Mouse (Mus musculus) splenic B cell, adult 2 months (primary cell): ENCODE measurements at regions not wholly inside any gene's neighbourhood (a gene's known extent, or its start where the extent isn't known, plus 50 kb on each side); places are given as distances from the start of the nearest gene placed in this dataset.

Source experiments
- DNase-seq: peaks from one replicate; pipeline ENCODE4 v3.0.0-alpha.2; 2011; ENCODE audit warnings: low read depth, low spot score
- H3K27me3 ChIP-seq: 2 replicates; pipeline ENCODE4 v1.6.1; 2012; ENCODE audit warnings: mild to moderate bottlenecking, low read length, moderate library complexity, mixed read lengths; ENCODE audit not compliant: control insufficient read depth, poor library complexity, insufficient read depth, severe bottlenecking
- H3K36me3 ChIP-seq: 2 replicates; pipeline ENCODE4 v1.6.1; 2012; ENCODE audit warnings: mild to moderate bottlenecking, low read length, moderate library complexity, mixed read lengths; ENCODE audit not compliant: control insufficient read depth, poor library complexity, insufficient read depth, severe bottlenecking

DNA sequence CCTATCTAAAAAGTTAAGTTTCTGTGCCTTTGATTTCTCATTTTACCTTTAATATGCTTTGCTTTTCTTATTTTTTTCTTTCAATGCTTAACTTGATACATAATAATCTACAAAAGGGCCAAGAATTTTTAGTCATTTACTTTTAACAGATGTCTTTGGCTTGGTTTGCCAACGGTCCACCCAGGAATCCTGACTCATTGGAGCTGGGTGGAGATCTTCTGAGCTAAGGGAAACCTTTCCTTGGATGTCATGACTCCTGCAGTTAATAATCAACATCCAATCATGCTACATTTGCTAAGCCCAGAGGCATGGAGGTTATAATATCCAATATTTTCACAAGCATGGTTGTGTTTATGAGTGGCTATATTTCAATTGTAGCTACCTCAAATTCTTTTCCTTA is 110.9 kb upstream of the Speer4f2 start:
- DNase-seq = no peak
- no peaks in the 10 kb centered on the region for H3K36me3 ChIP-seq
- H3K27me3 ChIP-seq = peaks cover 2% of the 10 kb centered on the region; the same call in 1 of the 2 replicates

DNA sequence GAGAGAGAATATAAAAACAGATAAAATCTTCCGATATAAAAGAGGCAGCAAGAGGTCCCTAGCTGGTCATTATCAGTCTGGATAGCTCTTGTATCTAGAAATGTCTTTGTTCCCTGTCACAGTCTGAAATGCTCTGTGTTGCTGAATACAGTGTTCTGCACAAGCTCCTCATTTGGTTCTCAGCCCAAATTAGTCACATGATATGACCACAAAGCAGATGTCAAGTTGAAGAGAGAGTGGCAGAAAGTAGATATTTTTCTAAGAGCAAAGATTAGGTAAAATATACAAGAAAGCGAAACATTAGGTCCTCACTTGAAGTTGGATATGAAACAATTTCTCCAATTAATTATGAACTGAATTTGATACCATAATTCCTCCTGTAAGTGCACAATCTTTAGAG is 101.8 kb upstream of the Speer4f2 start:
- no peak for DNase-seq
- no peaks in the 10 kb centered on the region for H3K27me3 ChIP-seq
- no peaks in the 10 kb centered on the region for H3K36me3 ChIP-seq

DNA sequence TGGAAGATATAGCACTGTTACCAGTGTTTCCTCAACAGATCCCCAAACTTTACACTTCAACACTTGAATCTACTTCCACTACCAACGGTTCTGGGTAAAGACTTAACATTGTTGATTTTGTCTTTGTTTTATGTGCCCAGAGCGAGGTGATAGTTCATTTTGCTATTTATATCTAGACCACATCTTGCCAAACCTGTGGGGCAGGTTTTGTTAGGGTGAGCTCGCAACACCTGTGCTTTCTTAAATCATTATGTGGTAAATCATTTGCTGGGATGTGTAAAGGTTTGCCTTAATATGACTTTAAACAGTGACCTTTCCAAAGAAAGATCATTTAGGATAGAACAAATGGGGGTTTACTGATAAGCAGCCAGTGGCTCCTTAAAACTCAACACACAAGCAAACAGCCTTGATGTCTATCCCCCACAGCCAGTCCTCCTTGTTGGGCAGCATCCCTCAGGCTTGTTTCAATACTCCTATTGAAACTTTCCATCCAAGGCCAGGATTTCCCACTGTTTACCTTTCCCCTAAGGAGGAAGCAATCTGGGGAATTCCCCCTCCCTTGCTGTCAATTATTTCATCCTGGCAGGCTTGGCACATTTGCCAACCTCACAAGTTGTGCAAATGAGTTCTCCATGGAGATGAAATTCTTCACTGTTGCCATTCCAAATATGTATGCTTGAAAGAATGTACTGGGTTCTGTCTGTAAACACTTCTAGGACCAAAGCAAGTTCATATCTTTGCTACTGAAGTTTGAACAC is 101.1 kb upstream of the Speer4f2 start:
- DNase-seq = no peak

DNA sequence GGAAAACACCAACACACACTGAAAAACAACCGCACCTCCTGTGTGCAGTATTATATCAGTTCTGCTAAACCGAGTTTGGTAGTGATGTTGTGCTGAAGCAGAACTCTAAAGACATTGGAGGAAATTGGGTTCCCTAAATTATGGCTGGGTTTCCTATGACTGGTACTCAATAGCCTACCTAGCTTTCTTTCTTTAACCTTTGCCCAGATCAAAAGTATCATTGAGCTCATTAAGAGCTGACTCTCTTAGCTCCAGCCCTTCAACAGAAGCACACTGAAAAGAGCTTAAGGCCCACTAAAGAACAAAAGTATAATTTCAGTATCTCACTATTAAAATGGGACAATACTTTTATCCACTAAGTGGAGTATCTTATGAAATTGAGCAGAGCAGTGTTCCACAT is 97.6 kb upstream of the Speer4f2 start:
- H3K27me3 ChIP-seq = no peaks in the 10 kb centered on the region
- no peaks in the 10 kb centered on the region for H3K36me3 ChIP-seq
- no peak for DNase-seq

More for the DNA sequence above, 101.1 kb upstream of the Speer4f2 start:
- H3K36me3 ChIP-seq = no peaks in the 10 kb centered on the region
- H3K27me3 ChIP-seq = no peaks in the 10 kb centered on the region

DNA sequence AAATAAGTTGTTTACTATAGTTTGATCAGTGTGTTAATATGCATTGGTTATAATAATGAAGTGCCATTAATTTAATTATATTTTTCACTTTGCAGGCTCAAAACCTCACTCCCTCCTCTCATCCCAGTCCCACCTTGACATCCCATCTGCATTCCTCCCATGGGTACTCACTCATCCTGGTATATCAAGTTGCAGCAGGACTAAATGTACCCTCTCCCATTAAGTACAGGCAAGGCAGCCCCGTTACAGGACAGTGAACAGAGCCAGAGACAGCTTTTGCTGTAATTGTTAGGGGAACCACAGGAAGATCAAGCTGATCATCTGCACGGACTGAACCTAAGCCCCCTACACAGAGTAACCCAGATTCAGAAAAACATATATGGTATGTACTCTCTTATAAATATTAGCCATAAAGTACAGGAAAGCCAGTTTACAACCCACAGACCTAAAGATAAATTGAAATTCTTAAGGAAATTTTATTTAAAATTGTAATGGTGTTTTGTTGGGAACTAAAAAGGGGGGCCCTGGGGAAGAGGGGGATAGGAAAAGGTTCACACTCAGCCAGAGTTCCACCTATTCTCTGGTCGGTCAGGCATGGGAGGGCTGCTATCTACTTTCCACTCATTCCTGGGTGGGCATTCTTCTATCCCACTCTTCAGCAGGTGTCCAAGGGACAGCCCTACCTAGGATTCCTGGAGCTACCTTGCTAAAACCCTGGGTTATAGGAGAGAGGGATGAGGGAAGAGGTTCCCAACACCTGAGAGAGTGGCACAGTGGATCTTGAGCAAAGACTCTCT is 96.0 kb upstream of the Speer4f2 start:
- DNase-seq = no peak
- no peaks in the 10 kb centered on the region for H3K27me3 ChIP-seq
- H3K36me3 ChIP-seq = no peaks in the 10 kb centered on the region

DNA sequence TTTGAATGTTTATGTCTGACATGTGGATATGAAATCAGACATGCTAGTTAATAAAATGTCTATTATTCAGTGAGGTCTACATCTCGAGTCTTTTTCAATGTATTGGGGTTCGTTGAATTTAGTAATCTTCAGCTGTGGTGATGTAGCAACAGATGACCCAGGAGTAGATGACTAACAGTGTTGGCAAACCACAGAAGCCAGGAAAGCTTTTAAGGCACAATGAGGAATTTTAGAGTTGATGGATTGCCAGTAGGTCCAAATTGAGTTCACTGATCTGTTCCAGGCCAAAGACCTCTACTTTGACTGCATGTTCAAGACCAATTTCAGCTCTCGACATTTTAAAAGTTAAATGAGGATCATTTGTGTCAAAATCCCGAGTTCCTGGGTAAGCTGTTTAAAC is 92.8 kb upstream of the Speer4f2 start:
- DNase-seq = no peak
- H3K36me3 ChIP-seq = no peaks in the 10 kb centered on the region
- H3K27me3 ChIP-seq = no peaks in the 10 kb centered on the region

DNA sequence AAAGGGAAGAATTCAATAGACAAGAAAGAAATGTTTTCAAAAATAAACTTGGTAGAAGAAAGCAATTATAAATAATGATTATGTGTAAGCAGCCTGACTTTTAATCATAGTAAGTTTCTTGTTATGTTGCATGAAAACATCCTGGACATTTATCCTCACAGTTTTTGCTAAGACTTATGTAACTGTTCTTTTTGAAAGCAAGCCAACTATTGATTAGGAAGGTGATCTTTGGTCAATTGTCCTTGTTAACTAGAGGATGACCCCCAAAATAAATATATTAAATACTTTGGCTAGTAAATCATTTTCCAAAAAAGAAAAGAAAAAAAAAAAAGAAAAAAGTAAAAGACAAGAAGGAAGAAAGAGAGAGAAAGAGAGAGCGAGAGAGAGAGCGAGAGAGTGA is 92.0 kb upstream of the Speer4f2 start:
- Histone ChIP-seq H3K36me3 (no peaks in the 10 kb centered on the region), H3K27me3 (no peaks in the 10 kb centered on the region)
- DNase-seq = no peak

DNA sequence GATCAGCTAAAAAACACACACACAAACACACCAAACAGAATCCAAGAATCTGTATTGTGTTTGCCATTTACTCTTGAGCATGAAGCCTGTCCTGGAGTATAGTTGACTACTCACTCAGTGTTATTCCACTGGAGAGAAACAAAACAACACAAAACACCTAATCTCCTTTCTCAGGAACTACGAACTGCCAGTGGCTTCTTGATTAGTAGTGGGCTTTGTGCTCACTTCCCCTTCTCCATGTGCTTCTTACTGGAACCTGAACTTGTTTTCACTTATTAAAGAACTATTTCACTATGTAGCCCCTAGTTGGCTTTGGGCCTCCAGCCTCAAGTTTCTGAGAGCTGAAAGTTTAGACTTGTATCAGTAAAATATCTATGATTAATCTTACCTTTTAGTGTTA is 84.0 kb upstream of the Speer4f2 start:
- no peak for DNase-seq
- Histone ChIP-seq H3K27me3 (no peaks in the 10 kb centered on the region), H3K36me3 (no peaks in the 10 kb centered on the region)

DNA sequence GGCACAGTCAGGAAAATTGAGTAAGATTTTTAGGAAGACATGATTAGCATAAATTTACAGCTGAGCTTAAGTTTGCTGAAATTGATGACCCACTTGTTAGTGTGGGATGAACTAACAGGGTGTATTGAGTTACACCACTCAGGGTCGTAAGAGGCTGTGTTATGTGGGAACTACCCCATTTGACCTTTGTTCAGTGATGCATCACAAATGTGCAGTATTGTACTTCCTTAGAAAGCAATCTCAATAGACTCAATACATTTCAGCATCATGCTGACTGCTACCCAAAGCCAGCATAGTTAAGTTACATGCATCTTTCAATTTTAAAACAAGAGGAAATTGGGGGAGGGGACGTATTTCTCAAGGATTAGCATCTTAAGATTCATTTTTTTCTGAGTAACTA is 80.4 kb upstream of the Speer4f2 start:
- Histone ChIP-seq H3K36me3 (no peaks in the 10 kb centered on the region), H3K27me3 (no peaks in the 10 kb centered on the region)
- DNase-seq = no peak

DNA sequence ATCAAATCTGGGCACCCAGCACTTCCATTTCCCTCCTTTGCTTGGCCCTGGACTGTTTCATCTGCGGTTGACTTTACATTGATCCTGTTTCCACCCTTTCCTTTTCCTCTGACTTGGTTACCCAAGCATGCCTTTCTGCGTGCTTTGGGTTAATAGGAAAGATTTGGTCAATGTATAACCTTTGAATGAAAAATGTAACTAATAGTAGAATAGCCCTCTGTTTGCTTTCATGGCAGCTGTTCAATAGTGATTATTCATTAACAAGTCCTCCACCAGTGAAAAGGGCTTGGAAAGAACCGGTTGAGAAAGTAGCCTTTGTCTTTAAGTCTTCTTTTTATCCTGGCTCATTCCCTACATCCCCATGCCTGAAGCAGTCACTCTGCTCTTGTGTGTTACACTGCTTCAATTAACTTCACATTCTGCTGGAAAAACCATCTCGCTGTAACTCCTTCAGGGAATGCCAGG is 76.4 kb upstream of the Speer4f2 start:
- H3K27me3 ChIP-seq = no peaks in the 10 kb centered on the region
- DNase-seq = no peak
- no peaks in the 10 kb centered on the region for H3K36me3 ChIP-seq

DNA sequence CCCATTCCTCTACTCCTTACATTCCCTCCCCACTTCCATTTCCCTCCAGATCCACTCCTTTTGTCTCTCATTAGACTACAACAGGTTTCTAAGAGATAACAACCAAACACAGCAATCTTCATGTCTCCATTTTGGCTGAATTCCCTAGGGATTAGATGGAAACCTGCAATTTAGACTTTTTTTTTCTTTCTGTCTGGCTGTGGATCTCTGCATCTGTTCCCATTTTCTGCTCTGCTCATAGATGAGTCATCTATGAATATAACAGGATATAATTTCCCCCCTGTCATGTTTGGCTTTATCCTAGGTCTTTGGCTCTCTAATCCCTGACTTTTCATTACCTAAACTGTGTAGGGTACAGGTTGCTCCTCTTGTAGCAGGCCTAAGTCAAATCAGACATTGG is 73.1 kb upstream of the Speer4f2 start:
- DNase-seq = no peak
- no peaks in the 10 kb centered on the region for H3K27me3 ChIP-seq

DNA sequence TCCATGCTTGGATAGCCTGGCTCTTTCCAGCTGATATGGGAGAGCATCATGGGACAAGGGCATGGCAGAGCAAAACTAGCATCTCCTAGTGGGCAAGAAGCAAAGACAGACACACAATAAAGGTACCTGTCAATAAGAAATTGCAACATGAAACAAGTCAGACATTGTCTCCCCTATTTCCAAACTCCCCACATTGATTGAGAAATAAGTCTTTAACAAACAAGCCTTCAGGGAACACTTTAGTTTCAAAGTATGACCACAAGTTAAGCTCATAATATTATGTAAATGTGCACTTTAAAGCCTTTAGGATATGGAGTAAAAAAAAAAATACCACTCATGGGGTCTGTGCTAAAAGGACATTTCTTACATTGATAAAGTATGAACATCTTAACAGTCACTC is 51.5 kb upstream of the Speer4f2 start:
- Histone ChIP-seq H3K36me3 (no peaks in the 10 kb centered on the region), H3K27me3 (no peaks in the 10 kb centered on the region)
- DNase-seq = no peak

More for the DNA sequence above, 73.1 kb upstream of the Speer4f2 start:
- H3K36me3 ChIP-seq = no peaks in the 10 kb centered on the region
